Mouse (Mus musculus) Patski (cell line): ENCODE results near the gene Prpf40b. TPM values are rescaled to one million over a fixed set of nuclear protein-coding genes. Genes with fewer than 3 reads are reported as not detected.

Experiments
- ATAC-seq: fragments of 100-300 bp; one replicate; pipeline ENCODE4 v1.8.0; 2021
- CTCF ChIA-PET: fragments of 350-600 bp; sonication (Branson Sonifier 250); formaldehyde crosslinking; loops from one replicate; lab custom pipeline; 2022; ENCODE audit warnings: inconsistent platforms; lab: Charles Lee
- POLR2A ChIA-PET: fragments of 350-600 bp; sonication (Branson Sonifier 250); formaldehyde crosslinking; loops from one replicate; lab custom pipeline; 2022; ENCODE audit warnings: antibody characterized with exemption, inconsistent platforms; lab: Charles Lee
- DNase-seq: peaks from one replicate; pipeline ENCODE4 v3.0.0-alpha.2; 2011; ENCODE audit warnings: low read depth, low spot score
- H3K27me3 ChIP-seq: fragments of 371-371 bp; one replicate; pipeline ENCODE4 v1.5.1; 2021
- CTCF ChIP-seq: fragments of 100-300 bp; IDR thresholded peaks from one replicate; pipeline ENCODE4 v1.5.1; 2021
- in situ Hi-C: fragments of 300-500 bp; cut with MboI; formaldehyde crosslinking; loops from 3 replicates; pipeline ENCODE4 v1.11.1; 2018; ENCODE audit warnings: low pct_unique_long_range_greater_than_20kb, mixed read lengths
- polyA plus RNA-seq: library from polyadenylated mRNA; unstranded; gene quantifications from one replicate; pipeline ENCODE4 v1.2.3, GENCODE M21; 2021

Gene Prpf40b
- polyA plus RNA-seq, 1 experiment from 2014 or later: 101 TPM

DNA sequence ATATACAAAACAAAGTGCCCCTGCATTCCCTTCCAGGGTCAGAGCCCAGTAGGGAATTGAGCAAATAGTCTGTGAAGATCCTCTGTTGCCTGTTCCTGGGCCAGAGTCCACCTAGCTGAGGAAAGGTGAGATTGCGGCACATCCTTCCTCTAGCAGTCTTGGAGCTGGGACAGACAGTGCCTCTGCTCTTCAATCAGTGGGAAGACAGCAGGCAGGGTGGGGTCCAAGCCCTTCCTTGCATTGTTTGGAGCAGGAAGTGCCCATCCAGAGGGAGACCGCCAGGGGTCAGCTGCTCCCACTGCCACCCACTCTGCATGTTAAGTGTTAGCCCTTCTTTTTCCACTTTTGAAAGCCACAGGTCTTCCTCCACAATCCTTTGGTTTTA lies 22.4 kb downstream of the Prpf40b start:
- DNase-seq (no peak), ATAC-seq (no peak)
- ChIA-PET POLR2A (no interaction called here), CTCF (interaction anchor here (1.0 to 4.7 kb wide), 12 partner anchors 8 to 154 kb away, joined by 3 to 28 read pairs (median 4); partner anchors contain the start of gene Fmnl3)
- no peaks in the 10 kb centered on the region for H3K27me3 ChIP-seq
- in situ Hi-C loops: no loop called here
- TF ChIP-seq CTCF: no peak

DNA sequence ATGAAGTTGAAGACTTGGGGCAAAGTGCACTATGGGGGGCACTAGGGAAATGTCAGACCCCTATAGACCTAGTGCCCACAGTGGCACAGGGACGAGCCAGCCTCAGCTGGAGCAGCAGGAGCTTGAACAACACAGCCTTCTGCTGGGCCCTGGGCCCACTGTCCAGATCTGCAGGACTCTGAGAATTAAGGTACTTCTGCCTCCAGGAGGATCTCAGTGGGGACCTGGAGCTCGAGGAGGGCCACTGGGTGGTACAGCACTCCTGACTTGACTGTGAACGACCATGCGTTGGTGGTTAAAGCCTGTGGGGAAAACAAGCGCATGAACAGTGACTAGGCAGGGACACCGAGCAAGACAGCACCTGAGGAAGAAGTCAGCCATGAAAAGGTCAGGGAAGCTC lies 23.2 kb downstream of the Prpf40b start:
- ChIA-PET CTCF (interaction anchor here (1.1 to 4.7 kb wide), 7 partner anchors 8 to 89 kb away, joined by 3 to 28 read pairs (median 8); partner anchors contain the start of gene Fmnl3), POLR2A (interaction anchor here (0.8 to 1.4 kb wide), 2 partner anchors 8 to 48 kb away, joined by 3 read pairs; no protein-coding TSS in a partner anchor)
- TF ChIP-seq CTCF: no peak
- ATAC-seq: no peak
- no peak for DNase-seq
- in situ Hi-C loops: no loop called here
- H3K27me3 ChIP-seq: no peaks in the 10 kb centered on the region

DNA sequence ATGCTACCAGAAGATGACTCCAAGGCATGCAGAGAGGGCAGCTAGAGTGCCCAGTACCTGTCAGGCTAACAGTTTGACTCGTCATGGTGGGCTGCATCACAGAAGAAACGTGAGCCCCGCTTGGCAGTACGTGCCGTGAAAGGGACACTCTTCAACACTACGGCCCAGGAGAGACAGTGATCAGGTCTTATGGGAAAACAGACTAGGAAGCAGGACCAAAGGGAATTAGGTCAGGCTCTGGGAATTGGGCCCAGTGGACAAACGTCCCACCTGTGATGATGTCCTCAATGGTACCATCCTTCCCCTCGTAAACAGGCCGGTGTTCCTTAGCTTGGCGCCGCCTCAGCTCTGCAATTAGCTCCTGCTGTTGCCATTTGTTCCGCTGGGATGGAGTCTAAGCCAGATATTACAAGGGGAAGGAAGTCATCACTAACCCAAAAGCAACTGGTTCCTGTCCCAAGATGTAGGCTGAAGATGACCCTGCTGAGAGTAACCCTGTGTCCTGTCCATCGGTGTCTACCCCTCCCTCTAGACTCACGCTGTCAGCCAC lies 24.0 kb downstream of the Prpf40b start:
- DNase-seq (no peak), ATAC-seq (no peak)
- no peak for TF ChIP-seq CTCF
- CTCF ChIA-PET: interaction anchor here (0.8 to 4.7 kb wide), 7 partner anchors 11 to 88 kb away, joined by 3 to 28 read pairs (median 5); partner anchors contain the start of gene Fmnl3
- in situ Hi-C loops: no loop called here
- H3K27me3 ChIP-seq: no peaks in the 10 kb centered on the region
- POLR2A ChIA-PET: interaction anchor here (0.6 to 1.4 kb wide), 4 partner anchors 9 to 276 kb away, joined by 3 read pairs; no protein-coding TSS in a partner anchor

DNA sequence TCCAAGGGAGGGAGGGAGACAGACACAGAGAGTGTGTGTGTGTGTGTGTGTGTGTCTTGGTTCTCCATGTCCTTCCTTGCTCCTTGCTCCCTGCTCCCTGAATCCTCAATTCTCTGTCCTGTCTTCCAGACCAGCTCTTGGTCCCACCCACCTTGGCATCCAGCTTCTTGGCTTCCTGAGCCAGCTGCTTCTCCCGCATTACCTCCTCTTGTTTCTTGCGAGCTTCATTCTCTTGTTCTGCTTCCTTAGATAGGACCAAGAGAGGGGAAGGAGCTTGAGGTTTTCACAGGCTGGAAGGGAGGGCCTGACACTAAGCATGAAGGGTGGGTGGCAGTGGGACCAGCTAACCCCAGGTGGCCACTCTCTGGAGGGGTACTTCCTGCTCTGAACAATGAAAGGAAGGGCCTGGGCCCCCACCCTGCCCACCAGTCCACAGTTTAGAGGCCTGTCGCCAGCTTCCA lies 24.6 kb downstream of the Prpf40b start:
- ChIA-PET POLR2A (interaction anchor here (0.6 to 0.7 kb wide), 2 partner anchors 55 to 276 kb away, joined by 3 read pairs; no protein-coding TSS in a partner anchor), CTCF (interaction anchor here (0.8 to 4.7 kb wide), 5 partner anchors 10 to 66 kb away, joined by 4 to 28 read pairs (median 5); partner anchors contain the start of gene Fmnl3)
- TF ChIP-seq CTCF: no peak
- in situ Hi-C loops: no loop called here
- ATAC-seq (no peak), DNase-seq (no peak)
- H3K27me3 ChIP-seq: no peaks in the 10 kb centered on the region

DNA sequence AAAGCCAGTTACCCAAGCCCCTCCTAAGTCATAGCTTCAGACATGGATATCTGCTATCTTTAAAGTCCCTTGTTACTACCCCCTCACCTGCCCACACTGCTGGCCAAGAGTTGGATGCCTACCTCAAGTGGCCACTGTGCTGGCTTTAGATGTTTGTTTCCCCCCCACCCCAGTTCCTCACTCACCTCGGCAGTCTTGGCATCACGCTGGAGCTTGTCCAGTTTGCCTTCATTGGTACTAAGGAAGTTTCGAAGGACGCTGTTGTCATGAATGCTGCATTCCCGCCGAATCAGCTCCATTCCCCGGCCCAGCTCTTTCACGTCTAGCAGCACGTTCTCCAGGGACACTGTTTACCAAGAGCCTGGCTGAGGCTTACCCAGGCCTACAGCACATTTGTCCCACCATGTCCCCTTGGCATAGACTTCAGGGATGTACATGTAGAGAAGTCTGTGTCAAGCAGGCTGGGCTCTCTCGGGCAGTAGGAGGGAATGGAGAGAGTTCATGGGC lies 25.3 kb downstream of the Prpf40b start:
- no peaks in the 10 kb centered on the region for H3K27me3 ChIP-seq
- TF ChIP-seq CTCF: no peak
- POLR2A ChIA-PET: no interaction called here
- CTCF ChIA-PET: interaction anchor here (1.2 to 4.7 kb wide), 3 partner anchors 9 to 62 kb away, joined by 5 to 28 read pairs (median 5); partner anchors contain the start of gene Fmnl3
- in situ Hi-C loops: no loop called here
- ATAC-seq (no peak), DNase-seq (no peak)

DNA sequence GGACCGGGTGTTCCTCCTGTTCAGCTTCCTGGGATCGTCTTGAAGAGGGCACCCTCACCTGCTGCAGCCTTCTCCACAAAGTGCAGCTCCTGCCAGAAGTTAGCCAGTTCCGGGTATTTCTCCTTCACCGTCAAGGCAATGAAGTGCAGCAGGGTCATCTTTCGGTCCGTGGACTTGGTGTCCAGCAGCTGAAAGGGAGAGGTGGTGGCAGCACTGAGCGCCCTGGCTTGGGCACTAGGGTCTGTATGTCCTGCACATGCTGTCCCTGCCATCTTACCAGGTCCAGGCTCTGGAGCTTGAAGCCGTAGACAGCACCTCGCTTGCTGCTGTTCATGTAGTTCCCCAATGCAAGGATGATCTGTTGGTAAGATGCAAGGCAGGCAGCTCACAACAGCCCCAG lies 26.1 kb downstream of the Prpf40b start:
- TF ChIP-seq CTCF: no peak
- DNase-seq (no peak), ATAC-seq (no peak)
- CTCF ChIA-PET: interaction anchor here (2.5 kb wide), 1 partner anchor 44 kb away, joined by 7 read pairs; no protein-coding TSS in a partner anchor
- POLR2A ChIA-PET: interaction anchor here (1.0 to 1.1 kb wide), 2 partner anchors 51 to 60 kb away, joined by 3 read pairs; no protein-coding TSS in a partner anchor
- in situ Hi-C loops: no loop called here
- no peaks in the 10 kb centered on the region for H3K27me3 ChIP-seq

DNA sequence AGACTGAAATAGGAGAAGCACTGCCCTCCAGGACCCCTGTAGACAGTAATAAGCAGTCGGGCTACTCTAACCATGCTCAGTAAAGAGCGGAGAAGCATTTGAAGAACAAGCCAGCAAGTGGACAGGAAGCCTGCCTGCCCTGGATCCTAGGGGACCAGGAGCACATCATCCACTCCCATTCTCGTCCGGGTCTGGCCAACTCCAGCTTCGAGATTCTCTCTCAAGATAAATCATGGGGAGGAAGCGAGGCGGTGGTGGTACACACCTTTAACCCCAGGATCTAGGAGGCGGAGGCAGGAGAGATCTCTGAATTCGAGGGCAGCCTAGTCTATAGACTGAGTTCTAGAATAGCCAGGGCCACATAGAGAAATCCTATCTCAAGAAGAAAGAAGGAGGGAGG lies 29.3 kb downstream of the Prpf40b start:
- no peak for TF ChIP-seq CTCF
- H3K27me3 ChIP-seq: no peaks in the 10 kb centered on the region
- DNase-seq: no peak
- ChIA-PET CTCF (interaction anchor here (0.9 kb wide), 1 partner anchor 73 kb away, joined by 3 read pairs; no protein-coding TSS in a partner anchor), POLR2A (no interaction called here)
- no peak for ATAC-seq
- in situ Hi-C loops: no loop called here

DNA sequence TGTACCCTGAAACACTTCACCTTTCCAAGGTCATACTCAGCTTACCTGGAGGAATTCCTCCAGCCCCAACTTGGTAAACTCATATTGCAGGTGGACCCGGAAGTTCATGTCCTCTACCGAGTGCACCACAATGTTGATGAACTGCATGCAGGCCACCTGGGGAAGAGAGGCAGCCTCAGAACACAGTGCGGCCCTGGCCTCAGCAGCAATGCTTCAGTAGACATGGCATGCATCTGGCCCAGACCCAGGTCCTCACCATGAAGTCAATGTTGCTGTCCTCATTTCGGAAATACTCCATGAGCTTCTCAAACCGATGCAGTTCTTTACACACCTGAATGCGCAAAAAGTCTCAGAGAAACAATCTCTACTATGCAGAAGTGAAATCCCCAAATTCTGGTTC lies 30.7 kb downstream of the Prpf40b start:
- ChIA-PET CTCF (interaction anchor here (0.9 to 2.4 kb wide), 5 partner anchors 9 to 48 kb away, joined by 3 to 11 read pairs (median 3); partner anchors contain the start of gene Fmnl3), POLR2A (no interaction called here)
- DNase-seq (no peak), ATAC-seq (no peak)
- no peak for TF ChIP-seq CTCF
- in situ Hi-C loops: no loop called here
- H3K27me3 ChIP-seq: no peaks in the 10 kb centered on the region

DNA sequence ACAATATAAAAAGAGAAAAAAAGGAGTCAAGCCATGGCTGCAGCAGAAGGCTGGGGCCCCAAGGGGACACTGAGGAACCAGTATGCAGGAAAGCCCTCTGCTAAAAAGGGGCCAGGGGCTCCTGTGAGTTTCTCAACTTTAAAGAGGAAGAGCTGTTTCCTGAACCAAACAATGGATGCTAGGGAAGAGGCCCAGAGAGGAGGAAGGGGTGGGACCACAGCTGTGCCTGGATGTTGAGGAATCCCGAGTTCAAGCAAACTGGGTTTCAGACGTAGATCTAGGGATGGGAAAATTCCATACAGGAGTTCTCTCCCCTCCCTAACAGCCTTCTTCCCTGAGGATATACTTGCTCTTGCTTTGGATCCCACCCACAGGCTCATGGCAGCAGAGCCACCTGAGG lies 31.5 kb downstream of the Prpf40b start:
- ATAC-seq (no peak), DNase-seq (no peak)
- in situ Hi-C loops: no loop called here
- H3K27me3 ChIP-seq: no peaks in the 10 kb centered on the region
- TF ChIP-seq CTCF: no peak
- CTCF ChIA-PET: interaction anchor here (0.9 to 2.4 kb wide), 5 partner anchors 10 to 47 kb away, joined by 3 to 11 read pairs (median 3); partner anchors contain the start of gene Fmnl3
- POLR2A ChIA-PET: interaction anchor here (0.7 kb wide), 1 partner anchor 32 kb away, joined by 6 read pairs; the partner anchor contains the start of gene Prpf40b

DNA sequence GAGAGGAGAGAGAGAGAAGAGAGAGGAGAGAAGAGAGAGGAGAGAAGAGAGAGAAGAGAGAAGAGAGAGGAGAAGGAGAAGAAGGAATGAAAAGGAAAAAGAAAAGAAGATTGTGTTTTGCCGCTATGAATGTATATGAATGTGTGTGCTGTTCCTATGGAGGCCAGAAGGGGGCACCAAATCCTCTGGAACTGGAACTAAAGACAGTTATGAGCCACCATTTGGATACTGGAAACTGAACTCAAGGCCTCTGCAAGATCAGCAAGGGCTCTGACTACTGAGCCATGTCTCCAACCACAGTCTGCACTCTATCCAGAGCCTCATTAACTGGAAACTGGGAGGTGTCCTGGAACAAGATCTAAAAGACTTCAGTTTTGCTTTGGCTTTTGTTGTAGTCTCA lies 32.1 kb downstream of the Prpf40b start:
- no peaks in the 10 kb centered on the region for H3K27me3 ChIP-seq
- ChIA-PET CTCF (interaction anchor here (1.1 to 2.4 kb wide), 3 partner anchors 10 to 46 kb away, joined by 3 to 11 read pairs (median 7); no protein-coding TSS in a partner anchor), POLR2A (interaction anchor here (0.7 kb wide), 1 partner anchor 32 kb away, joined by 6 read pairs; the partner anchor contains the start of gene Prpf40b)
- DNase-seq (peak; percentile 17), ATAC-seq (no peak)
- TF ChIP-seq CTCF: peak; percentile 88
- in situ Hi-C loops: no loop called here
